Mouse (Mus musculus): ENCODE results near the gene Ddx39. TPM values are rescaled to one million over a fixed set of nuclear protein-coding genes. Genes with fewer than 3 reads are reported as not detected.

The Ddx39 gene
- polyA plus RNA-seq, 1 experiment from 2014 or later: 53.9 TPM

DNA sequence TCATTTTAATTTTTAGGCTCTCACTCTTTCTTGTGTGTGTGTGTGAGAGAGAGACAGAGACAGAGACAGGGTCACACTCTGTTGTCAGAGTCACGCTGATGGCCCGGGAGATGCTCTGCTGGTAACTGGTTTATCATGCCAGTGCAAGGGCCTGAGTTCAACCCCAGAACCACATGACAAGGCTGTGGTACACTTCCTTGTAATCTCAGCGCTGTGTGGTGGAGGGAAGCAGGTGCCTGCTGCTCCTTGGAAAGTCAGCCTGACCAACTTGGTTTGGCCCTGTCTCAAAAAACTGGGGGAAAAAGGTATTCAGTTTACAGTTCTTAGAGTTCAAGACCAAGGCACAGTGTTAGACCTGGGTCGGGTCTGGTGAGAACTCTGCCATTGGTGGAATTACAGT lies 52.5 kb downstream of the Ddx39 start:
- TF ChIP-seq CTCF (IDR thresholded peaks at IDR 0.05): no peak
- TF ChIP-seq EP300 (IDR thresholded peaks at IDR 0.05): no peak
- no peak overlapping the region for H3K9ac ChIP-seq (replicated peaks; ENCODE audit: low read depth)
- no peak overlapping the region for H3K4me3 ChIP-seq (ENCODE audit: low read depth, low read length)
- peaks cover 1% of the 10 kb centered on the region; the same call in 1 of the 2 replicates for H3K4me1 ChIP-seq (ENCODE audit: insufficient read depth, low read depth, low read length)
- H3K9me3 ChIP-seq (ENCODE audit: low read length): no peaks in the 10 kb centered on the region
- no peaks in the 10 kb centered on the region for H3K27me3 ChIP-seq (replicated peaks; ENCODE audit: insufficient read depth, low read length)
- ATAC-seq (no peak), DNase-seq (ENCODE audit: low spot score) (no peak)
- no peak overlapping the region for H3K27ac ChIP-seq (ENCODE audit: low read length)
- no peaks in the 10 kb centered on the region for H3K36me3 ChIP-seq (ENCODE audit: insufficient read depth, low read length)
- 77% methylated on average over 4 of the region's 4 CpGs for WGBS
- no peak overlapping the region for H3K4me2 ChIP-seq (replicated peaks; ENCODE audit: low read depth, low read length)

DNA sequence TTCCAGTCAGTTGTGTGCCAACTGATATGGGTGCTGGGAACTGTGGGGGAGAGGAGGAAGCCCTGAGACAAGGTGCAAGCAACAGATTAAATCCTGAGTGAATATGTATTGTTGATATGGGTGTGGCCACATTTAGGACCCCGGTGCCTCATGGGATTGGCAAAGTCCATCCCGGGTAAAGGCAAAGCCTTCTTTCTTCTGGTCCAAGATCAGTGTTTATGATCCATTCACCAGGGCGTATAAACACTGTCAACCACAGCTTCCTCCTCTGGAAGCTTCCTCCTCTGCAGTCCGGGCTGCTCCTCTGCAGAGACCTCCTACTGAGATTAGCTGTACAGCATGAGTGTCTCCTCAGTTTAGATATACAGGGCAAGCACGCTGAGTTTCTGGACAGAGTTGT lies 53.5 kb downstream of the Ddx39 start:
- TF ChIP-seq CTCF (IDR thresholded peaks at IDR 0.05): no peak
- TF ChIP-seq EP300 (IDR thresholded peaks at IDR 0.05): peak; percentile 93
- H3K9ac ChIP-seq (replicated peaks; ENCODE audit: low read depth): no peak overlapping the region
- H3K9me3 ChIP-seq (ENCODE audit: low read length): no peaks in the 10 kb centered on the region
- ATAC-seq (peak; percentile 87), DNase-seq (ENCODE audit: low spot score) (peak; percentile 76)
- H3K4me1 ChIP-seq (ENCODE audit: insufficient read depth, low read depth, low read length): peaks cover 9% of the 10 kb centered on the region; the same call in 1 of the 2 replicates
- no peak overlapping the region for H3K4me2 ChIP-seq (replicated peaks; ENCODE audit: low read depth, low read length)
- H3K4me3 ChIP-seq (ENCODE audit: low read depth, low read length): no peak overlapping the region
- no peaks in the 10 kb centered on the region for H3K36me3 ChIP-seq (ENCODE audit: insufficient read depth, low read length)
- H3K27ac ChIP-seq (ENCODE audit: low read length): no peak overlapping the region
- H3K27me3 ChIP-seq (replicated peaks; ENCODE audit: insufficient read depth, low read length): no peaks in the 10 kb centered on the region
- 22% methylated on average over 5 of the region's 5 CpGs for WGBS

DNA sequence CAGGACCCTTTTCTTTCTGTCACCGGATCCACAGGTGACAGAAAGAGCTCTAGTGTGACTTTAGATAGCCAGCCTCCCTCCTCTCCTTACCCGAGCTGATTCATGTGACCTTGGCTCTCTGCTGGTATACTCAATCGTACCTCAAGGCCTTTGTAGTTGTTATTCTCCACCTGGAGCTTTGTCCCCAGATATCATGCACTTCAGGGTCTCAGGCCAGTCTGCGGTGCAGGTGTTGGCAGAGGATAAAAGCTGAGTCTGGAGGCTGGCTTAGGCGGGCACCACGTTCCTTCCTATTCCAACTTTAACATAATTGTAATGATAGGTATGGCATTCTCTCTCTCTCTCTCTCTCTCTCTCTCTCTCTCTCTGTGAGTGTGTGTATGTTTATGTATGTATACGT lies 54.7 kb downstream of the Ddx39 start:
- H3K9ac ChIP-seq (replicated peaks; ENCODE audit: low read depth): no peak overlapping the region
- H3K27me3 ChIP-seq (replicated peaks; ENCODE audit: insufficient read depth, low read length): no peaks in the 10 kb centered on the region
- no peak overlapping the region for H3K4me3 ChIP-seq (ENCODE audit: low read depth, low read length)
- H3K27ac ChIP-seq (ENCODE audit: low read length): peak overlapping the region; percentile 47; the same call in 1 of the 2 replicates
- no peak for TF ChIP-seq EP300 (IDR thresholded peaks at IDR 0.05)
- no peak for TF ChIP-seq CTCF (IDR thresholded peaks at IDR 0.05)
- H3K36me3 ChIP-seq (ENCODE audit: insufficient read depth, low read length): no peaks in the 10 kb centered on the region
- WGBS: 50% methylated on average over 7 of the region's 7 CpGs
- H3K4me2 ChIP-seq (replicated peaks; ENCODE audit: low read depth, low read length): no peak overlapping the region
- DNase-seq (ENCODE audit: low spot score) (no peak), ATAC-seq (no peak)
- no peaks in the 10 kb centered on the region for H3K9me3 ChIP-seq (ENCODE audit: low read length)
- H3K4me1 ChIP-seq (ENCODE audit: insufficient read depth, low read depth, low read length): peaks cover 9% of the 10 kb centered on the region; the same call in 1 of the 2 replicates

DNA sequence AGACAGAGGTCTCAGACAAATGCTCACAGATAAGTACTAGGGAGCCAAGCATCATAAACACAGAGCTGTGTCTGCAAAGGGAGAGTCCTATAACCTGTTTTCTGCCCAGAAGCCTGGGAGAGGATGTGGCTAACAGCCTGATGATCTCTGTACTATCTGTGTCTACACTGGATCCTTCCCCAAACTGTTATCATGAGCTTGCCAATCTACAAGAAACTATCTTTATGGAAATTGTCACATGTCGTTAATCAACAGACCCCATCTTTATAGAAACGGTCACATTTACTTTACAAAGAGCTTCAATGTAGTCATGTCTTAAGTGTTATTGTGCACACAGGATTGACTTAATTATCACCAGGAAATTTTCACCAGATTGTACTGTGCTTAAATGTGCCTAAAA lies 55.7 kb downstream of the Ddx39 start:
- DNase-seq (ENCODE audit: low spot score) (no peak), ATAC-seq (no peak)
- Histone ChIP-seq H3K9ac (replicated peaks; ENCODE audit: low read depth) (no peak overlapping the region), H3K4me3 (ENCODE audit: low read depth, low read length) (no peak overlapping the region), H3K4me1 (ENCODE audit: insufficient read depth, low read depth, low read length) (peaks cover 9% of the 10 kb centered on the region; the same call in 1 of the 2 replicates), H3K36me3 (ENCODE audit: insufficient read depth, low read length) (no peaks in the 10 kb centered on the region), H3K27ac (ENCODE audit: low read length) (no peak overlapping the region), H3K27me3 (replicated peaks; ENCODE audit: insufficient read depth, low read length) (no peaks in the 10 kb centered on the region), H3K4me2 (replicated peaks; ENCODE audit: low read depth, low read length) (no peak overlapping the region), H3K9me3 (ENCODE audit: low read length) (no peaks in the 10 kb centered on the region)
- no peak for TF ChIP-seq CTCF (IDR thresholded peaks at IDR 0.05)
- no peak for TF ChIP-seq EP300 (IDR thresholded peaks at IDR 0.05)
- WGBS: 75% methylated on average over 2 of the region's 2 CpGs

DNA sequence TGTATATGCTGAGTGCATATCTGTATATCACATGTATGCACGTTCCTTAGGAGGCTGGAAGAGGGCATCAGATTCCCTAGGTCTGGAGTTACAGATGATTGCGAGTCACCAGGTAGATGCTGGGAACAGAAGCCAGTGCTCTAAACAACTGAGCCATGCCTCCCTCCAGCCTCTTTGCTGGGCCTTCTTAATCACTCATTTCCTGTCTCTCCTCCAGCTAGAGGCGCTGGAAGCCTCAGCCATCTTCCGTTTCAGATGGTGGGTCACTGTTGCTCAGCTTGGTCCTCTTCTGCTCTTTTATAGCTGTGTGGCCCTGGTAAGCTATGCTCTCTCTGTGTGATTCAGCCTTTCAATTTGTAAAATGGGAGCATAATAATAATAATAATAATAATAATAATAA lies 56.8 kb downstream of the Ddx39 start:
- ATAC-seq (no peak), DNase-seq (ENCODE audit: low spot score) (no peak)
- H3K4me1 ChIP-seq (ENCODE audit: insufficient read depth, low read depth, low read length): peaks cover 9% of the 10 kb centered on the region; the same call in 1 of the 2 replicates
- H3K4me3 ChIP-seq (ENCODE audit: low read depth, low read length): no peak overlapping the region
- no peak overlapping the region for H3K27ac ChIP-seq (ENCODE audit: low read length)
- no peaks in the 10 kb centered on the region for H3K36me3 ChIP-seq (ENCODE audit: insufficient read depth, low read length)
- 52% methylated on average over 4 of the region's 4 CpGs for WGBS
- H3K9ac ChIP-seq (replicated peaks; ENCODE audit: low read depth): no peak overlapping the region
- TF ChIP-seq EP300 (IDR thresholded peaks at IDR 0.05) (no peak), CTCF (IDR thresholded peaks at IDR 0.05) (no peak)
- H3K4me2 ChIP-seq (replicated peaks; ENCODE audit: low read depth, low read length): no peak overlapping the region
- no peaks in the 10 kb centered on the region for H3K9me3 ChIP-seq (ENCODE audit: low read length)
- no peaks in the 10 kb centered on the region for H3K27me3 ChIP-seq (replicated peaks; ENCODE audit: insufficient read depth, low read length)

DNA sequence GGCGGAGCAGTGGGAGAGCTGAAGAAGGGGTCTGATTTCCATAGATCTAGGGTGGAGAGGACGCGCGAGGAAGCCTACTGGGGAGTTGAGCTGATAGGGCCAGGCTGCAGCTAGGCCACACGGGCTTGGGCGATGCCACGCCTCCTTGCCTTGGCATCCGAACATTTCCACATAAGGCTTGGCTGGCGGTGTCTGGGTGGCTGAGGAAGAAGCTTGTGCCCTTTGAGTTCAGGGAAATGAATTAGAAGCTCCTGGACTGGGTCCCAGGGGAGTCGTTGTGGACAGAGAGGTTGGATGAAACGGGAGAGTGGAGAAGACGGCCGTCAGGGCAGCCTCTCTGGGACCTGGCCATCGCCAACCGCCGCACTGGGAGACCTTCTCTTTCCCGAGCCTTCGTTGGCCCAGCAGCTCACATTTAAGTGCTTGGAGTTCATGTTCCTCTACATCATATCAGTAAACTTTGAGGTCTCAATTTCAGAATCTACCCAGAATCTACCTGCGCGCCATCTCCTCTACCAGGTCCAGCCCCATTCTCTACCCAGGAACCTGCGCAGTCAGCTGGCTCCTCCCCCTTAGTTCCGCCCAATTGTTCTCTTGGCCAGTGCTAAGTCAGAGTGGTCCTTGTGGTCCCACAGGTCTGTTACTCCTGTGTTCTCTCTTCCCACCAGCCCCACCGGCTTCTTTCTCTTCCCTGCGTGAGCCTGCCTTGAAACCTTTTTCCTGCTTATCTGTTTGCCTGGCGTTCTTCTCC lies 57.9 kb downstream of the Ddx39 start:
- DNase-seq (ENCODE audit: low spot score) (peak; percentile 49), ATAC-seq (peak; percentile 52)
- H3K27ac ChIP-seq (ENCODE audit: low read length): peak overlapping the region; percentile 39
- no peak for TF ChIP-seq EP300 (IDR thresholded peaks at IDR 0.05)
- no peak for TF ChIP-seq CTCF (IDR thresholded peaks at IDR 0.05)
- H3K4me3 ChIP-seq (ENCODE audit: low read depth, low read length): peak overlapping the region; percentile 28
- H3K4me1 ChIP-seq (ENCODE audit: insufficient read depth, low read depth, low read length): peaks cover 9% of the 10 kb centered on the region; the same call in 1 of the 2 replicates
- 10% methylated on average over 25 of the region's 25 CpGs for WGBS
- peak overlapping the region; percentile 58 for H3K4me2 ChIP-seq (replicated peaks; ENCODE audit: low read depth, low read length)
- H3K27me3 ChIP-seq (replicated peaks; ENCODE audit: insufficient read depth, low read length): no peaks in the 10 kb centered on the region
- H3K36me3 ChIP-seq (ENCODE audit: insufficient read depth, low read length): no peaks in the 10 kb centered on the region
- H3K9ac ChIP-seq (replicated peaks; ENCODE audit: low read depth): no peak overlapping the region
- no peaks in the 10 kb centered on the region for H3K9me3 ChIP-seq (ENCODE audit: low read length)
